Mouse (Mus musculus) neutrophil, adult 5-6 weeks (primary cell): ENCODE measurements around the gene Uckl1. TPM values are rescaled to one million over a fixed set of nuclear protein-coding genes. Genes with fewer than 3 reads are reported as not detected.

Source experiments
- ATAC-seq: fragments of 151-379, 151-347 bp; 2 replicates; pipeline ENCODE4 v1.8.0; 2017; ENCODE audit warnings: mild to moderate bottlenecking, moderate TSS enrichment; ENCODE audit not compliant: insufficient number of reproducible peaks, poor library complexity, low FRiP score, severe bottlenecking; ENCODE audit errors: extremely low read depth
- total RNA-seq: library from RNA; stranded (forward); fragments of 200-1000 nt; gene quantifications from 2 replicates; pipeline ENCODE4 v1.2.3, GENCODE M21; 2017

Uckl1 gene
- total RNA-seq, result 142 and 143 TPM in 2 replicates

DNA sequence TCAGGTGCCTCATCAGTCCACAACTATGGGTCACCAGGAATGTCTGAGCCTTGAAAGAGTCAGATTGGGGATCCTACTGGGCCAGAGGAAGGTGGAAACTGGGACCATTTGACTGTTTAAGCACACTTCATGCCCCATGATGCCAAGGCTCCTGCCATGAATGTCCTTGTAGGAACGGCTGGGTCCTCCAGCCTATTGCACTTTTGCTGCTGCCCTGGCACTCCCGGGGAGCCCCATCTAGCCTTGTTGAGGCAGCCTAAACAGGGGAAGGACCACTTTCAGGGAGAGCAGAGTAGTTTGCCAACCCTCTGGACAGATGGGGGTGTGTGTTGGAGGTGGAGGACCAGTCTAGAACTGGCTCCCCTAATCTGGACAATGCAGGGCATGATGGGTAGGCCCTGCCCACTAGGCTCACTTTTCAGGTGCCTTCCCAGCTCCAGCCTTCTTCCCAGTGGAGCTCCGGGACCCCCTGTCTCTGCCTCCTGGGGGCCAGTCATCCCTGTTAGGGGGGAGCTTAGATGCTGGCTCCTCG, at the start of gene Uckl1:
TSS of gene Uckl1 (minus strand) at position 482 of the 532 bp plus-strand sequence.
- no peak for ATAC-seq

DNA sequence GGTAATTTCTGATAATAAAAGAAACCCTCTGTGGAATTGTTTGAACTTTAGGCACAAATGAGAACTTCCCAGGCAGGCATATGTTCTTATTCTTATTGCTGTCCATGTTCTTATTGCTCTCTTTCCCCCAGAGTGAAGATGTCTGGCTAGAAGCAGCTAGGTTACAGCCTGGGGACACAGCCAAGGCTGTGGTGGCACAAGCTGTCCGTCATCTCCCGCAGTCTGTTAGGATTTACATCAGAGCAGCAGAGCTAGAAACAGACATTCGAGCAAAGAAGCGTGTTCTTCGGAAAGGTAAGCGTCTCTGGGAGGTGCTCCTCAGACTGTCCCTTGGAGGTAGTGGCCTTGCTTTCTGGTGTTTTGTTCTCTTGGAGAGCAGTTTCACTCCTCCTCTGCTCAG, 47.9 kb upstream of the Uckl1 start:
- ATAC-seq, result no peak

DNA sequence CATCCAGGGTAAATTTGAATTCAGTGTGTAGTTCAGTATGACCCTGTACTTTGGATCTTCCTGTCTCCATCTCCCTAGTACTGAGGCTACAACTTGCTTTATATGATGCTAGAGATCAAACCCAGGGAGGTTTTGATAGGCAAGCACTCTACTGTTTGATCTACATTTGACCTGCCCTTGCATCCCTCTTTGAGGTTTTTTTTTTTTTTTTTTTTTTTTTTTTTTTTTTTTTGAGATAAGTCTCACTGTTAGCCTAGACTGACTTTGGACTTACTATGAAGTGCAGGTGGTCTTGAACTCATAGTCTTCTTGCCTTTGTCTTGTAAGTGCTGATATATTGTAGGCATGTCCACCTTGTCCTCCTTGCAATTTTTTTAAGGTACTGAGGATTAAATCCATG, 43.8 kb upstream of the Uckl1 start:
- no peak for ATAC-seq

DNA sequence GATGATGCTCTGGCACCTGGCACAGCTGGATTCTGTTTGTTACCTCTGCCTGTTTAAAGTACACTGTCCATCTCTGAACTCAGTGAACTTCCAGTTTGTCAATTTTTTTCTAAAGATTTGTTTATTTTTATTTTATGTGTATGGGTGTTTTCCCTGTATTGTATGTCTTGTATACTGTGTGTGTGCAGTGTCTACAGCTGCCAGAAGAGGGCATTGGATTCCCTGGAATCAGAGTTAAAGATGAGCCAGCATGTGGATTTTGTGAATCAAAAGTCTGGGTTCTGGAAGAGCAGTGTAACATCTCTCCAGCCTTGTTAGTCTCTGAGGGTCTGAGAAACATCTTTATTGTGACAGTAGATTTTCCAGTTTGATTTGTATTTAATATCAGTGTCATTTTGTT, 38.7 kb upstream of the Uckl1 start:
- ATAC-seq, result no peak

DNA sequence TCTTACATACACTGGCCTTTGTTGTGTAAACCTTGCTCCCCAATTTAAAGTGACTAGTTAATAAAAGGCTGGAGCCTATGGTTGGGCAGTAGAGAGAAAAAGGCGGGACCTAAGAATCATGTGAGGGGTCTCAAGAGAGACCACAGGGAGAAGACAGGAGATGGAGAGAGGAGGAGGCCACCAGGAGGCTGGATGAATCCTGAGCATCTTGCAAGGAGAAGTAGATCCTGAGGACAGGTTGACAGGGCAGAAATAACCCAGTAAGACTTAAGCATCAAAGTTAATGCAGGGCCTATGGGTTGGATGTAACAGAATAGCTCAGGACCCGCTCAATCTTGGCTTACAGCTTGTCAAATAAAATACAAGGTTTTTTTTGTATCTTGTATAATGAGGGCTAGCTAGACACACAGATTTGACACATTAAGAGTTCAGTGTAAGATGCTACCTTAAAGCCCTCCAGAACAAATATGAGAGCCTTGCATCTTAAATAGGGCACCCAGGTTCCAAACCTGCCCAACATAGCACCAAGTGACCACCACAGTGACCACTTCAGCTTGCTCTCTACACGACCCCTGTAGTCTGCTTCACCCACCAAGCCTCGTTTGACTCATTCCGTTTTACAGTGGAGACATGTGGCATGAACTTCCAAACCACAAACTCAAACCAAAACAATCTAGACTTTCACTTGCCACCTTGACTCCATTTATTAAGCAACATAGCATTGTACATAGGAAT, 34.2 kb upstream of the Uckl1 start:
- no peak for ATAC-seq

DNA sequence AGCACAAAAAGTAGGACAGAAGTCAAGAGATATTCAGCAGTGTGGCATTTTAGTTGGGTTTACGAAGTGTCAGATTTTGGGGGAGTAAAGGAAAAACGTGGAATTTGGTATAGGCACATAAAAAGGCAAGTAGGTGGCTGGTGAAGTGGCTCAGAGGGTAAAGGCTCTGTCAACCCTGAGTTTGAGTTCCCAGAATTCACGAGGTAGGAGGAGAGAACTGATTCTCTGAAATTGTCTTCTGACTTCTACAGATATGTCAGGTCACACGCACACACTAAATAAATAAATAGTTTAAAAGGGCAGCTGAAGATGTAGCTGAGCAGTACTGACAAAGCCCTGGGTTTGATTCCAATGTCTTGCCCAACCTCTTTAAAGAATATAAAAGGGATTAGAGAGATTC, 17.7 kb upstream of the Uckl1 start:
- no peak for ATAC-seq

DNA sequence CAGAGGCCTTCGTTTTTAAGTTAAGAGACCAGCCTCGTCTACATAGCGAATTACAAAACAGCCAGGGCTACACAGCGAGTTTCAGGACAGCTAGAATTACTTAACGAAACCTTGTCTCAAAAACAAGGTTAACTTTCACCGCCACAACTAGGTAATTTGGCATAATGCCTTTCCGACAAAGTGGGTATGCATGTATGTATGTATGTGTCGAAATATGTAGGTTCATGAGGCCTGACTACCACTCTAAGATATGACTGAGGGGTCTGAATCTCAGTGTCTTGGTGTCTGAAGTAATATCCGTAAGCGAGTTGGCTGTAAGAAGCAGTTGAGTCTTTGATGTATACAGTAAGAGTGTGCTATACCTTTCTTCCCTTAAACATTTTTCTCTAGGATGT, 17.1 kb upstream of the Uckl1 start:
- ATAC-seq, result no peak

DNA sequence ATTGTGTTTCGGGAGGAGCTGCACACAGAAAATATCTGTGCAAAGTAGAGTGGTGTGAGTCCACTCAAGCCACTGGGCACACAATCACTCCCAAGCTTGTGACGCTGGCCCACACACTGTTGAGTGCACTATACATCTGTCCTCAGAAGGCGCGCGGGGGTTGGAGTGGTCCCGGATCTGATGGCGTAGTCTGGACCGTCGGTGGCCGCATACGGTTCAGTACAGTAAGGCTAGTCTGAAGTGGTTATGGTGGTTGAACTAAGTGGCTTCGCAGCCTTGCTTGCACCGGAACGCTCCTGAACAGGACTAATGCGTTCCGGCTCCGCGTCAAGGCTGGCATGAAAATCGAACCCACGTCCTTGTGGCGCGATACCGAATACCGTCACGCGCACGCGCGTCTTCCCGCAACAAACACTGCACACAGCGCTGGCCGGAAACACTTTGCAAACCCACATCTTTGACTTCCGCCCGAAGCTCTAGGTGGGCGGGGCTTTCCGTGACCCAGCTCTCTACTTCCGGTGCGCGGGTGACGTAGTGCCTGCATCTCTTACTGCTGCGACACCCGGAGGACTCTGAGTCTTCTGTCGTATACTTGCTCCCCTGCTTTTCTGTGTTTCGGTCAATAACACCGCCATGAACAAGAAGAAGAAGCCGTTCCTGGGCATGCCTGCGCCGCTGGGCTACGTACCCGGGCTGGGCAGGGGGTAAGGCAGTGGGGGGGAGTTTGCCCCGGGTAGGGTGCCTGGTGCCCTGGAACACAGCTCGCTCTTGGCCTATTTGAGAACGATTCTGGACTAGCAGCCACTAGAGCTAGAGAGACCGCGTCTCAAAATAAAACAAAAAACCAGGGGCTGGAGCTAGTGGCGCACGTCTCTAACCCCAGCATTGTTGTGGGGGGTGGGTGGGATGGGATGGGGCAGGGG, 16.4 kb upstream of the Uckl1 start:
- peak; percentile 95 for ATAC-seq

DNA sequence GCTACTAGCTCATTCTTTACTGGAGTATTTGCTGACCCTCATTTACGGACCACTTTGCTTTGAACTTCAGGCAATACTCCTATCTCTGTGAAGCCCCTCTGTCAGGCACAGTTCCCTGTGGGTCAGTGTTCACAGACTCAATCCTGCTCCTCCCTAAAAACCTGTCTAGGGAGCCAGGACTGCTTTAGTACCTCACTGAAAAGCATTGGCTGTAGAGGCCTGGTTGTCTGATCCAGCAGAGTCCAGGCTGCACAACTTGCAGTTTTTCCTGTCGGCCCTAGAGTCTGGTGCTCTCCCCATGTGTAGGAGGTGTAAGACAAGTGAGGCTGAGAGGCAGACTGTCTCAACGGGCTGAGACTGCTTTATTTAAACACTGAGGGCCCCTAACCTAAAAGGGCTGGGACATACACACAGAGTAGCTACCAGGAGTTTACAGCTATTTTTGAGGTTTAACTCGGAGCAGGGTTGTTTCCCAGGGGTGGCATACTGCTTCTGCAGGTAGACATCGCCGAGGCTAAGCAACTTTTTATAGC, 15.6 kb upstream of the Uckl1 start:
- ATAC-seq, result no peak

DNA sequence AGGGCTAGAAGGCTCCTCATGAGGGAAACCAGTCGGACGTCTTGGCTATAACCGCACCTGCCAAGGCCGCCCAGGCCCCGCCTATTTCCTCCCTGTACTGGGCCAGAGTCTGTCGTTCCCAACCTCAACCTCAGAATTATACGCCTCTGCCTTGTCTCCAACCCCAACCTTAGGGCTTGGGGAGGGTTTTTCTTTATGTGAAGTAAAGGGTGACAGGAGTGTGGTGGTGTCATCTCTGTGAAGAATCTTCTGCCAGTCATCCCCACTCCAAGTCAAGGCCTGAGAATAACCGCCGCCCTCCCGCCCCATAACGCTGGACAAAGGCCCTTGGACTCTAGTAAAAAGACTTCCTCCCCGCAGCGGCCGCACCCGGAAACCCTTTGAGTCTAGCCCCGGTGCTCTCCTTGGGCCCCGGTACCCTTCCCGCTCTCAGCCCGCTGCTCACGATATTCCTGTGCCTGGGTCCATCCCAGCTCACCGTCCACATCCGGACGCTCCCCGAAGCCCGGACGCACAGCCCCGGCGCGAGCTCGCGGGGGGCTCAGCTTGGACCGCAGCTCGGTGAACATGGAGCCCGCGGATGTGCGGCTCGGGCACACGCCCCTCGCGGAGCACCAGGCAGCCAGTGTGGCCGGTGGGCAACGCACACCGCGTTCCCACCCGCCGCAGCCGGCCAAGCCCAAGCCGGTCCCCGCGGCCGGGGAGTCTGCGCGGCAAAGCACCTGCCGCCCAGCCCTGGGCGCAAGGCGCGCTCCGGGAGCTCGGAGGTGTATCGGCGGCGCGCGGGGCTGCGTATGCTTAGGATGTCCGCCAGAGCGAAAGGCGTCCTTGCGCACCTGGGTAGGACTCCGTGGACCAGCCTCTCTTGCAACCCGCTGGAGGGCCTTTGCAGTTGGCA, 14.0 kb upstream of the Uckl1 start, which contains the start of gene Samd10:
TSS of gene Samd10 (minus strand) at position 759 of the 898 bp plus-strand sequence.
- peak; percentile 41 for ATAC-seq

DNA sequence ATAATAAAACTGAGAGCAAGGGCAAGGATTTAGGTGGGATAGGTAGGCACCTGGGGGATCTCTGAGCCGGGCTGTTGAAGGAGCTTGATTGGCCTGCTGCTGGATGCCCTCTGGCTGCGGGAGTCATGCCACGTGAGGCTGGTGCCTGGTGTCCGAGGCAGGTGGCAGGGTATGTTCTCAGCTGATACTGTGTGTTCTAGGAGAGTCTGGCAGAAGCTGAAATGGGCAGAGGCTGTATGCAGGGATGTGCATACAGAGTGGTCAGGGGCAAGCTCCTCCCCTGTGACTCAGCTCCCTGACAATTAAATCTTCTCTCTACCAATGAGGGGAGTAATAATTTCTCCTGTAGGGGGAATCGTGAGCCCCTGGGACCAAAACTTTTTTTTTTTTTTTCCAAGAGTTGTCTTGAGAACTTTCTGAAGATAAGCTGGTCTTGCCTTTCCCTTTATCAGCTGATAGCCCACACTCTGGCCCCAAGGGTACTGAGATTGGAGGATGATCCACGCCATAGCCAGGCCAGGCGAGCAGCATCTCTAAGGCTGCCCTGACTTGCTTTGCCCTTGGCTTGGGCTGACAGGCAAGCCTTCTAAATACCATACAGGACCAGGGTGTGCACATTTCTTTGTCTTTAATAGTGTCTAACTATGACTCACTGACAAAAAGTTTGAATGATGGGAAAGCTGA, 12.8 kb upstream of the Uckl1 start:
- no peak for ATAC-seq

DNA sequence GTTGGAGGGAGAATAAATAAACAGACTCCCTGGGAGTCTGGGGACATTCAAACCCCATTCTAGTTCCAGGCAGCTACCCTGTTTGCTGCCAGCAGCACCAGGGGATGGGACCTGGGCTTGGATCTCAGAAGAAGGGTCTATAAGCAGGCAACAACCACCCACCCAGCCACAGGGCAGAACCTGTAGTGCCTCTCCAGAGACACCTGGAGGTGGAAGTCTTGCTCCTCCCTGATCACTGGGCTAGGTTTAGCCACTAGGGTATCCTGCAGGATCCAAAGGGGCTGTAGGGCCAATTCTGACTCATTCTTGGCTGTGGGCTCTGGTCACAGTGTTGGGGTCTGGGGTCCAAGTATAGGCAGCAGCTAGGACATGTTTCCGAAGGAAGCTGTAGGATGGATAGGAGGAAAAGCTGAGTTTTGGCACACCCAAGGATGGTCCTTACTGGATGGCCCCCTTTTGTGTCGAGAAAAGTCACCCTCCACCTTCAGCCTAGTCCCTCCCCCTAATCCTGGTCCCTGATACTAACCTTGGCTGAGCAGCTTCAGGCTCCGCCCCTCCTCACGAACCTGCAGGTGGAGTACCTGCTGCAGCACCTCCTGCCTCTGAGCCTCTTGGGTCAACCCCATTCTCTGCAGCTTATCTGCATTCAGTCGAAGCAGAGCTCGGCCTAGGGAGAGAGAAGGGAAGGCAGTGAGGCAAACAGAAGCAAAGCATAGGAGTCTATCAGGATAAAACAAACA, 11.7 kb upstream of the Uckl1 start:
- ATAC-seq, result no peak

DNA sequence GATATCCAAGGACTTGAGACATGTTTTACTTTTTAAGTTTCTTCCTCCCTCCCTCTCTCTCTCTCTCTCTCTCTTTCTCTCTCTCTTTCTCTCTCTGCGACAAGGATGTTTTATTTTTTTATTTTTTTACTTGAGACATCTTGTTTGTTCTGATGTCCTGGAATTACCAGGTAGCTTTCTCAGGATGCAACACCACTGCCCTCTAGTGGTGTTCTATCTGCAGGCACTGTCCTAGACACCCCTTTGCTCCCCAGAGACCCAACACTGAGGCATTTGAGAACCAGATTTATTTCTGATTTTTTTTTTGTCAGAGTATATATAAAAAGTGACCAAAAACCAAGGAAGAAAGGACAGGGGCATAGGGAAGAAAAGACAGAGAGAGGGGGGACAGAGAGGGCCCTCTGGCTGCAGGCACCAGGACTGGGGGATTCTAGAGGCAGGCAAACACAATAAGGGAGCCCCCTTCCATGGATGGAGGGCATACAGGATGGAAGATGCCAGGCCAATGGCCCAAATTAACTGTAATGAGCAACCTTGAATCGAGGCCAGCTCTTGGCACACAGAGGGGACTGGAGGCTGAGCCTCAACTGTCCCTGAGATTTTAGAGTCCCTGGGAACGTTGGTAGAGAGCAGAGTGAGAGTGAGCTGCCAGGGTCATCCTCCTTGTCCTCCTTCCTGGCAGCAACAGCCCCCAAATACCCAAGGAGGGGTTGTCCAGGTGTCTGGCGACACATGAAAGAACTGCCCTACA, 10.4 kb upstream of the Uckl1 start:
- no peak for ATAC-seq

DNA sequence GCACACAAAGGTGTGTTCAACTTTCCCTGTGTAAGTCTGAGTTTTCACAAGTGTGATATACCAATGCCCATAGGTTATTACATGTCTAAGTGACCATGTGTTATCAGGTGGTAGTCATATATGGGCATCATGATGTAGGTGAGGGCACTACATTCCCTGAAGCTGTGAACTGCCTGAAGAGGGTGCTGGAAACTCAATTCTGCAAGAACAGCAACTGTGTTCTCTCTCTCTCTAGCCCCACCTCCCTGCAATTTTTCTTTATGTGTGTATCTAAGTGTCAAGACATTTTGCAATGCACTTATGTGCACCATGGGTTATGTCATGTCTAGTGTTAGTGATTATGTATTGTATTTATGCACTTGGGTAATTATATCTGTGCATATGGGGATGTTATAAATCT, 9.2 kb upstream of the Uckl1 start:
- ATAC-seq, result no peak

DNA sequence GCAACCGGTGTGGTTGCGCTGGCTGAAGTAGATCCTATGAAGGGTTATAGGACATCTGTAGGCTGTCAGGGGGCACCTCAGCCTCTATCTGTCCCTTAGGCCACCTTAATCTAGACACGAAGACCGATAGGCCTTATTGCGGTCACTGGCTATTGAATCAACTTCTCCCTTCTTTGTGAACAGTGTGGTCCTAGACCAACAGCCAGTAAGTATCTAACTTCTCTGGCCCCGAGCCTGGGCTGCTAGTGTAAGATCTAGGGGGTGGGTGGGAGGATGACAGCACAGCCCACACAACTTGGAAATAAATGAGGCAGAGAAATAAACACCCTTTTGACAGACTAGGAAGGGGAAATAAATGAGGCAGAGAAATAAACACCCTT, 8.3 kb upstream of the Uckl1 start:
- ATAC-seq, result no peak

DNA sequence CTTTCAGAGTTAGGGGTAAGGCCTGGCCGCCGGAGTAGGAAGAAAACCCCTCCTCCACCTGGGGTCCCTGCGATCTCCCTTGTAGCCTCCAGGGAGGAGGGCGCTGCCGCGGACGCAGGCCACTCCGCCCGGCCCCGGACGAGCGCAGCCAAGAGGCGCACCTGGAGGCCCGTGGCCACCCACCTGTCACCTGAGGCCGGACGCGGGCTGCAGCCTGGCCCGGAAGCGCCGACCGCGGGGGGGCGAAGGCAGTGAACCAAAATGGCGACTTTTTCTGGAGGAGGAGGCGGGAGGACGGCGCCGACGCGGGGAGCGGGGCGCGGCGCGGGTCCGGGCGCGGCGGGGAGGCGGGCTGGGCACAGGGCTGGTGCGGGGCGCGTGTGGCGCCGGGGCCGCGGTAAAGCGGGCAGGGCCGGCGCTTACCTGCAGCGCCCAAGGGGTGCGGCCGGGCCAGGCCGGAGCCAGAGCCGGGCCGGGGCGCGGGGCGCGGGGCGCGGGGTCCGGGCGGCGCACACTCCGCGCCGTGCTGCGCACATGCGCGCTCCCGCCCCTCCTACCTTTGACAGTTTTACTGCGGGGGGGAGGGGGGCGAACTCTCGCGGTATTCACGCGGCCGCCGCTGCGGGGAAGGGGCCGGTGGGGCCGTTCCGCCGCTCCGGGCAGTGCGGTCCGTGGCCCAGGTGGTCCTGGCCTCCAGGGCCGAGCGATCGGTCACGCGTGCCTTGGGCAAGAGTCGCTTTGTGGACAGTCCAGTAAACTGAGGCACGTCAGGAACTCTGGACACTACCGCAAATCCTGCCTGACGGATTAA, 7.7 kb upstream of the Uckl1 start, which contains the start of gene Zfp512b:
TSS of gene Zfp512b (minus strand) at position 573 of the 811 bp plus-strand sequence.
- ATAC-seq, result peak; percentile 5
